Mouse (Mus musculus): ENCODE results near the gene Filip1l. TPM values are rescaled to one million over a fixed set of nuclear protein-coding genes. Genes with fewer than 3 reads are reported as not detected.
A peak's percentile ranks its signal among the peaks of the same experiment; 100 is the strongest.

Filip1l gene
- polyA plus RNA-seq, 1 experiment, result 138 TPM

- TF ChIP-seq POLR2A (IDR thresholded peaks at IDR 0.05; ENCODE audit: low read depth, low read length) (no peak), CTCF (IDR thresholded peaks at IDR 0.05; ENCODE audit: borderline replicate concordance, insufficient read depth, low read length) (no peak)
- Histone ChIP-seq H3K27ac (ENCODE audit: insufficient read depth, low read length) (peak overlapping the region; percentile 100; the same call in 1 of the 2 replicates), H3K4me1 (ENCODE audit: control insufficient read depth, insufficient read depth, low read length) (peaks cover 39% of the 10 kb centered on the region), H3K4me3 (ENCODE audit: insufficient read depth, low read length) (no peak overlapping the region)
Measured at GRCm38 (mm10) chr16:57423001-57423800, 70.3 kb downstream of the Filip1l start.

- TF ChIP-seq CTCF (IDR thresholded peaks at IDR 0.05; ENCODE audit: borderline replicate concordance, insufficient read depth, low read length), result no peak
- no peak for TF ChIP-seq POLR2A (IDR thresholded peaks at IDR 0.05; ENCODE audit: low read depth, low read length)
- H3K27ac ChIP-seq (ENCODE audit: insufficient read depth, low read length), result peak overlapping the region; percentile 96
- H3K4me3 ChIP-seq (ENCODE audit: insufficient read depth, low read length), result no peak overlapping the region
- H3K4me1 ChIP-seq (ENCODE audit: control insufficient read depth, insufficient read depth, low read length), result peaks cover 28% of the 10 kb centered on the region
Measured at GRCm38 (mm10) chr16:57426680-57427079, 73.8 kb downstream of the Filip1l start.

- Histone ChIP-seq H3K27ac (ENCODE audit: insufficient read depth, low read length) (peak overlapping the region; percentile 97), H3K4me3 (ENCODE audit: insufficient read depth, low read length) (no peak overlapping the region), H3K4me1 (ENCODE audit: control insufficient read depth, insufficient read depth, low read length) (peaks cover 23% of the 10 kb centered on the region)
- TF ChIP-seq CTCF (IDR thresholded peaks at IDR 0.05; ENCODE audit: borderline replicate concordance, insufficient read depth, low read length), result no peak
- TF ChIP-seq POLR2A (IDR thresholded peaks at IDR 0.05; ENCODE audit: low read depth, low read length), result 0 out of 2 replicates have a peak, but pooled peaks have one; percentile 34
Measured at GRCm38 (mm10) chr16:57427516-57428285, 74.8 kb downstream of the Filip1l start.

- TF ChIP-seq CTCF (IDR thresholded peaks at IDR 0.05; ENCODE audit: borderline replicate concordance, insufficient read depth, low read length) (no peak), POLR2A (IDR thresholded peaks at IDR 0.05; ENCODE audit: low read depth, low read length) (no peak)
- no peak overlapping the region for H3K4me3 ChIP-seq (ENCODE audit: insufficient read depth, low read length)
- H3K27ac ChIP-seq (ENCODE audit: insufficient read depth, low read length), result peak overlapping the region; percentile 43; the same call in 1 of the 2 replicates
- H3K4me1 ChIP-seq (ENCODE audit: control insufficient read depth, insufficient read depth, low read length), result peaks cover 22% of the 10 kb centered on the region
Measured at GRCm38 (mm10) chr16:57428977-57429376, 76.1 kb downstream of the Filip1l start.

GRCm38 (mm10) chr16:57431294-57431693, 78.4 kb downstream of the Filip1l start:
- peaks cover 16% of the 10 kb centered on the region for H3K4me1 ChIP-seq (ENCODE audit: control insufficient read depth, insufficient read depth, low read length)
- H3K27ac ChIP-seq (ENCODE audit: insufficient read depth, low read length), result no peak overlapping the region
- H3K4me3 ChIP-seq (ENCODE audit: insufficient read depth, low read length), result no peak overlapping the region
- TF ChIP-seq POLR2A (IDR thresholded peaks at IDR 0.05; ENCODE audit: low read depth, low read length) (no peak), CTCF (IDR thresholded peaks at IDR 0.05; ENCODE audit: borderline replicate concordance, insufficient read depth, low read length) (no peak)

GRCm38 (mm10) chr16:57433173-57433572, 80.3 kb downstream of the Filip1l start:
- no peak overlapping the region for H3K4me3 ChIP-seq (ENCODE audit: insufficient read depth, low read length)
- H3K27ac ChIP-seq (ENCODE audit: insufficient read depth, low read length), result peak overlapping the region; percentile 74
- H3K4me1 ChIP-seq (ENCODE audit: control insufficient read depth, insufficient read depth, low read length), result peaks cover 9% of the 10 kb centered on the region
- TF ChIP-seq CTCF (IDR thresholded peaks at IDR 0.05; ENCODE audit: borderline replicate concordance, insufficient read depth, low read length), result no peak
- TF ChIP-seq POLR2A (IDR thresholded peaks at IDR 0.05; ENCODE audit: low read depth, low read length), result no peak

GRCm38 (mm10) chr16:57433671-57434070, 80.8 kb downstream of the Filip1l start:
- peak overlapping the region; percentile 77 for H3K27ac ChIP-seq (ENCODE audit: insufficient read depth, low read length)
- no peak overlapping the region for H3K4me3 ChIP-seq (ENCODE audit: insufficient read depth, low read length)
- TF ChIP-seq POLR2A (IDR thresholded peaks at IDR 0.05; ENCODE audit: low read depth, low read length) (no peak), CTCF (IDR thresholded peaks at IDR 0.05; ENCODE audit: borderline replicate concordance, insufficient read depth, low read length) (no peak)
- H3K4me1 ChIP-seq (ENCODE audit: control insufficient read depth, insufficient read depth, low read length), result peaks cover 13% of the 10 kb centered on the region

- TF ChIP-seq CTCF (IDR thresholded peaks at IDR 0.05; ENCODE audit: borderline replicate concordance, insufficient read depth, low read length), result no peak
- no peak for TF ChIP-seq POLR2A (IDR thresholded peaks at IDR 0.05; ENCODE audit: low read depth, low read length)
- Histone ChIP-seq H3K27ac (ENCODE audit: insufficient read depth, low read length) (no peak overlapping the region), H3K4me1 (ENCODE audit: control insufficient read depth, insufficient read depth, low read length) (peaks cover 8% of the 10 kb centered on the region), H3K4me3 (ENCODE audit: insufficient read depth, low read length) (no peak overlapping the region)
Measured at GRCm38 (mm10) chr16:57434640-57435039, 81.7 kb downstream of the Filip1l start.

GRCm38 (mm10) chr16:57437523-57438287, 84.8 kb downstream of the Filip1l start:
- Histone ChIP-seq H3K4me3 (ENCODE audit: insufficient read depth, low read length) (no peak overlapping the region), H3K27ac (ENCODE audit: insufficient read depth, low read length) (peak overlapping the region; percentile 48), H3K4me1 (ENCODE audit: control insufficient read depth, insufficient read depth, low read length) (peaks cover 8% of the 10 kb centered on the region)
- no peak for TF ChIP-seq CTCF (IDR thresholded peaks at IDR 0.05; ENCODE audit: borderline replicate concordance, insufficient read depth, low read length)
